Mouse (Mus musculus): ENCODE results near the gene Med23.

Gene Med23

GRCm38 (mm10) chr10:24961112-24961511 is 91.3 kb downstream of the Med23 start:
- no peak for DNase-seq (ENCODE audit: low spot score)

- no peak for DNase-seq (ENCODE audit: low spot score)
Observed at GRCm38 (mm10) chr10:24961889-24962288, 92.1 kb downstream of the Med23 start.
